Mouse (Mus musculus) embryonic facial prominence, embryonic 14.5 days (tissue): ENCODE measurements around the gene Ipo9. TPM values are rescaled to one million over a fixed set of nuclear protein-coding genes. Genes with fewer than 3 reads are reported as not detected.
A peak's percentile ranks its signal among the peaks of the same experiment; 100 is the strongest.

Source experiments
- ATAC-seq: fragments of 200-750 bp; cut with Nextera tagmentation; 2 replicates; pipeline ENCODE4 v1.8.0; 2017; ENCODE audit warnings: low read depth, moderate number of reproducible peaks, moderate TSS enrichment
- DNase-seq: peaks from one replicate; pipeline ENCODE4 v3.0.0-alpha.2; 2015; ENCODE audit warnings: low spot score
- H3K27ac ChIP-seq: fragments of 300-500 bp; sonication (generic); replicated peaks from 2 replicates; pipeline ENCODE4 v1.5.1; 2014; ENCODE audit warnings: low read depth, mild to moderate bottlenecking, low read length, moderate library complexity
- H3K27me3 ChIP-seq: fragments of 300-500 bp; sonication (generic); replicated peaks from 2 replicates; pipeline ENCODE4 v1.6.1; 2014; ENCODE audit warnings: low read length; ENCODE audit not compliant: control insufficient read depth, insufficient read depth
- H3K36me3 ChIP-seq: fragments of 300-500 bp; sonication (generic); 2 replicates; pipeline ENCODE4 v1.6.1; 2014; ENCODE audit warnings: low read length, mixed read lengths; ENCODE audit not compliant: control insufficient read depth, insufficient read depth
- H3K4me1 ChIP-seq: fragments of 300-500 bp; sonication (generic); 2 replicates; pipeline ENCODE4 v1.6.1; 2014; ENCODE audit warnings: antibody characterized with exemption, low read length; ENCODE audit not compliant: control insufficient read depth, insufficient read depth
- H3K4me2 ChIP-seq: fragments of 300-500 bp; sonication (generic); 2 replicates; pipeline ENCODE4 v1.6.1; 2014; ENCODE audit warnings: low read depth, mild to moderate bottlenecking, low read length, moderate library complexity, mixed read lengths
- H3K4me3 ChIP-seq: fragments of 300-500 bp; sonication (generic); 2 replicates; pipeline ENCODE4 v1.5.1; 2014; ENCODE audit warnings: low read depth, mild to moderate bottlenecking, low read length
- H3K9ac ChIP-seq: fragments of 300-500 bp; sonication (generic); 2 replicates; pipeline ENCODE4 v1.6.1; 2014; ENCODE audit warnings: low read depth, mild to moderate bottlenecking, low read length, moderate library complexity, mixed read lengths
- H3K9me3 ChIP-seq: fragments of 300-500 bp; sonication (generic); 2 replicates; pipeline ENCODE4 v1.6.1; 2016; ENCODE audit warnings: low read length; ENCODE audit not compliant: control insufficient read depth
- WGBS: fragments of 180-500 bp; shearing (Covaris S2); extraction: QIAGEN DNeasy Blood & Tissue Kit; methylation state at CpG from one replicate; pipeline ENCODE4 v1.1.7; 2014; 5-methylcytosine and 5-hydroxymethylcytosine counted together
- microRNA-seq: library from miRNA; unstranded; fragments of <30 nt; microRNA quantifications from one replicate; pipeline ENCODE4, GENCODE M21; 2016; ENCODE audit warnings: borderline number of aligned reads
- polyA plus RNA-seq: library from polyadenylated mRNA; unstranded; fragments of >200 nt; fragmentation: Nextera tagmentation; extraction: Ambion mirVana; gene quantifications from 2 replicates; pipeline ENCODE4 v1.2.1, GENCODE M21; 2014

Ipo9 gene
- polyA plus RNA-seq, 1 experiment from 2014 or later: 103 TPM

GRCm38 (mm10) chr1:135359071-135359470, 71.2 kb downstream of the Ipo9 start:
- Histone ChIP-seq H3K4me2 (no peak overlapping the region), H3K9ac (no peak overlapping the region), H3K27me3 (no peaks in the 10 kb centered on the region), H3K4me1 (no peaks in the 10 kb centered on the region), H3K27ac (no peak overlapping the region), H3K9me3 (0 out of 2 replicates have a peak, but pooled peaks cover 6% of the 10 kb centered on the region), H3K4me3 (no peak overlapping the region), H3K36me3 (no peaks in the 10 kb centered on the region)
- ATAC-seq (no peak), DNase-seq (no peak)
- 31% methylated on average over 2 of the region's 2 CpGs for WGBS

GRCm38 (mm10) chr1:135351953-135352352, 78.3 kb downstream of the Ipo9 start:
- Histone ChIP-seq H3K9me3 (no peaks in the 10 kb centered on the region), H3K4me2 (no peak overlapping the region), H3K27ac (no peak overlapping the region), H3K4me1 (peaks cover 8% of the 10 kb centered on the region; the same call in 1 of the 2 replicates), H3K9ac (no peak overlapping the region), H3K4me3 (no peak overlapping the region), H3K27me3 (no peaks in the 10 kb centered on the region), H3K36me3 (no peaks in the 10 kb centered on the region)
- 78% methylated on average over 3 of the region's 3 CpGs for WGBS
- no peak for DNase-seq
- no peak for ATAC-seq

DNA sequence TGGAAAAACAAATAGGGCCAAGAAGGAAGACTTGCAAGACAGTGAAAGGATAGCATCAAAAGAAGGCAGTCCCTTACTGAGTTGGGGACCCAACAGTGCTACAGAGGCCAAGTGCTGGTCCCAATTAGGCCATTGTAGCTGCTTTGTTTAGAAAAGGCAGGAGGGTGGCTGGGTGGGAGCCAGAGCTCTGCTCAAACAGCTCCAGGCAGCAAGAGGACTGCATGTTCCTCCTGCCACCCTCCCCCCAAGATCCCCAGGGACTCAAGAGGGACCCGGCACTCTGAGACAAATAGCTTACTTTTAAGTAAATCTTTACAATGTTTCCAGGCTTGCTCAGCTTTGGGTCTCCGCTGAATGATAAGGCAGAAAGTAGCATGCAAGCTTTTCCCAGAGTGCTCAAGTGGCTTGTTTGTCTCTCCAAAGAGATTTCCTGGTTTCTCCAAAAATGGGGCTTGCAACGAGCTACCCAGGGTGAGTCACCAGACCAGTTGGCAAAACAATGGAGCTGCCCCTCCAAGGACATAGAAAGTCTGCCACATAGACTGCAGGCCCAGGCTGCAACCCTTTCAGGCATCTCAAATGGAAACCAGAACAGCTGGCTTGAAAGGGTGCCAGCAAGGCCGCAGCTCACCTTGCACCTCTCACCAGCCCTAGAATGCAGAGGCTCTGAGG, 82.7 kb downstream of the Ipo9 start:
- no peaks in the 10 kb centered on the region for H3K9me3 ChIP-seq
- no peak overlapping the region for H3K4me2 ChIP-seq
- WGBS: 47% methylated on average over 4 of the region's 4 CpGs
- no peaks in the 10 kb centered on the region for H3K27me3 ChIP-seq
- peaks cover 8% of the 10 kb centered on the region; the same call in 1 of the 2 replicates for H3K4me1 ChIP-seq
- H3K9ac ChIP-seq: no peak overlapping the region
- no peak; the same call in 1 of the 2 replicates for ATAC-seq
- H3K4me3 ChIP-seq: no peak overlapping the region
- no peaks in the 10 kb centered on the region for H3K36me3 ChIP-seq
- DNase-seq: no peak
- H3K27ac ChIP-seq: 0 out of 2 replicates have a peak overlapping the region, but pooled peaks have one; percentile 48

DNA sequence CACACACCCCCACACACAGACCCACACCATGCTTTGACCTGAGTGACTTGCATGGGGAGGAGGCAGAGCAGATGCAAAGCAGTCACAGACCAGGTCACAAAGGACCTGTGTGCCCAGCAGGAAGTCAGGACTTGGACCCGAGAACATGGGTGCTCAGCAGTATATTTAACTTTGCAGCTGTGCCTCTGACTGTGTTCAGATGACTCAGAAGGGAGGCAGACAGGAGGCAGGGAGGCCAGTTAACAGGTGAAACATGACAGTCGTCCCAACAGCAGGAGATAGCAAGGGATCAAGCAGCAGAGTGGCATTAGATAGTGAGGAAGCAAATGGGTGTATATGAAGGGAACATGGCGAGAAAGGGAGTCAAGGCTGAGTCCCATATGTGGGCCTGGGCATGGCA, 83.4 kb downstream of the Ipo9 start:
- peaks cover 8% of the 10 kb centered on the region; the same call in 1 of the 2 replicates for H3K4me1 ChIP-seq
- no peak for ATAC-seq
- no peak overlapping the region for H3K27ac ChIP-seq
- no peak overlapping the region for H3K9ac ChIP-seq
- H3K27me3 ChIP-seq: no peaks in the 10 kb centered on the region
- no peaks in the 10 kb centered on the region for H3K9me3 ChIP-seq
- DNase-seq: no peak
- H3K4me2 ChIP-seq: no peak overlapping the region
- no peak overlapping the region for H3K4me3 ChIP-seq
- 63% methylated on average over 3 of the region's 3 CpGs for WGBS
- H3K36me3 ChIP-seq: no peaks in the 10 kb centered on the region

- Histone ChIP-seq H3K4me2 (no peak overlapping the region), H3K9me3 (no peaks in the 10 kb centered on the region), H3K27ac (no peak overlapping the region), H3K36me3 (no peaks in the 10 kb centered on the region), H3K27me3 (no peaks in the 10 kb centered on the region), H3K9ac (no peak overlapping the region), H3K4me3 (no peak overlapping the region), H3K4me1 (peaks cover 8% of the 10 kb centered on the region; the same call in 1 of the 2 replicates)
- ATAC-seq (no peak), DNase-seq (no peak)
- WGBS: 50% methylated on average over 4 of the region's 4 CpGs
These were observed 86.3 kb downstream of the Ipo9 start for GRCm38 (mm10) chr1:135344026-135344425.

- Histone ChIP-seq H3K27me3 (no peaks in the 10 kb centered on the region), H3K9ac (no peak overlapping the region), H3K4me3 (no peak overlapping the region), H3K4me1 (no peaks in the 10 kb centered on the region), H3K4me2 (no peak overlapping the region), H3K9me3 (no peaks in the 10 kb centered on the region), H3K36me3 (no peaks in the 10 kb centered on the region), H3K27ac (no peak overlapping the region)
- DNase-seq (no peak), ATAC-seq (no peak)
- 69% methylated on average over 8 of the region's 8 CpGs for WGBS
These were observed 88.4 kb downstream of the Ipo9 start for GRCm38 (mm10) chr1:135341947-135342346.

Small RNAs within 50 kb of the gene (microRNA-seq; reads per million reads assigned to microRNA genes)
- not detected for gene Mir1231

Other genes with a start within 250 kb of the Ipo9 start
- gene Elf3, start 171.9 kb downstream of the Ipo9 start, polyA plus RNA-seq: 10.0 and 13.8 TPM in 2 replicates
- gene Rnpep, start 146.4 kb downstream of the Ipo9 start, polyA plus RNA-seq: 78.1 and 79.9 TPM in 2 replicates
- gene Timm17a, start 116.7 kb downstream of the Ipo9 start, polyA plus RNA-seq: 215 and 224 TPM in 2 replicates
- 1.0 and 1.4 TPM in 2 replicates for gene Lmod1, start 105.7 kb downstream of the Ipo9 start, polyA plus RNA-seq
- gene Shisa4, start 55.3 kb downstream of the Ipo9 start, polyA plus RNA-seq: 25.2 and 25.6 TPM in 2 replicates
- 16.7 and 18.0 TPM in 2 replicates for gene Nav1, start 176.8 kb upstream of the Ipo9 start, polyA plus RNA-seq